Mouse (Mus musculus) erythroblast, embryonic 14.5 days (primary cell): Measurements from ENCODE around the gene Stoml3. TPM values are rescaled to one million over a fixed set of nuclear protein-coding genes. Genes with fewer than 3 reads are reported as not detected.

Source experiments
- H3K27me3 ChIP-seq: 2 replicates; pipeline ENCODE4 v1.6.1; 2012; ENCODE audit warnings: inconsistent platforms; ENCODE audit not compliant: control insufficient read depth
- H3K36me3 ChIP-seq: 2 replicates; pipeline ENCODE4 v1.6.1; 2012; ENCODE audit warnings: mild to moderate bottlenecking, inconsistent platforms; ENCODE audit not compliant: control insufficient read depth
- H3K4me1 ChIP-seq: 2 replicates; pipeline ENCODE4 v1.6.1; 2012; ENCODE audit warnings: inconsistent platforms; ENCODE audit not compliant: control insufficient read depth
- H3K4me3 ChIP-seq: replicated peaks from 2 replicates; pipeline ENCODE3; 2012; ENCODE audit warnings: moderate library complexity, mild to moderate bottlenecking, inconsistent platforms
- H3K9me3 ChIP-seq: 2 replicates; pipeline ENCODE4 v1.6.1; 2012; ENCODE audit warnings: low read length, inconsistent platforms, mixed read lengths; ENCODE audit not compliant: control insufficient read depth
- GATA1 ChIP-seq: IDR thresholded peaks from 2 replicates; pipeline ENCODE4 v1.6.1; 2012; ENCODE audit warnings: low read length, inconsistent platforms, mixed read lengths
- TAL1 ChIP-seq: IDR thresholded peaks from 3 replicates; pipeline ENCODE4 v1.6.1; 2012; ENCODE audit warnings: low read length, inconsistent platforms, mixed read lengths
- polyA plus RNA-seq: library from polyadenylated mRNA; stranded (reverse); fragments of >175 nt; gene quantifications from 2 replicates; pipeline ENCODE4 v1.2.3, GENCODE M21; 2012

Stoml3 gene
- polyA plus RNA-seq, 1 experiment = not detected

DNA sequence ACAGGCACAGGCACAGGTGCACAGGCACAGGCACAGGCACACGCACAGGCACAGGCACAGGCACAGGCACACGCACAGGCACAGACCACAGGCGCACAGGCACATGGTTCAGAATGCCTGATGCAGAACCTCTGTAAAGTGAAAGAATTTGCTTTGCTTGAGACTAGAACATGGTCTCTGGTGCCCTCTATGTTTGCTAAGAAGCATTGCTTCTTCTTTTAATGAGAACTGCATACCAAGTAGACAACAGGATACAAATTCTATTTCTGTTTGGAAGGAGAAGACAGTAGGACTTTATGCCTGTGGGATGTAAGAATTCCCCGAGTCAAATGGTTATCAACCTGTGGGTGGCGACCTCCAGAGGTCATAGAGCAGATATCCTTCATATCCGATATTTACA is 14.0 kb downstream of the Stoml3 start:
- H3K4me1 ChIP-seq = no peaks in the 10 kb centered on the region
- H3K9me3 ChIP-seq = no peaks in the 10 kb centered on the region
- no peaks in the 10 kb centered on the region for H3K36me3 ChIP-seq
- H3K4me3 ChIP-seq = no peak overlapping the region
- no peaks in the 10 kb centered on the region for H3K27me3 ChIP-seq
- TF ChIP-seq GATA1 (no peak), TAL1 (no peak)

DNA sequence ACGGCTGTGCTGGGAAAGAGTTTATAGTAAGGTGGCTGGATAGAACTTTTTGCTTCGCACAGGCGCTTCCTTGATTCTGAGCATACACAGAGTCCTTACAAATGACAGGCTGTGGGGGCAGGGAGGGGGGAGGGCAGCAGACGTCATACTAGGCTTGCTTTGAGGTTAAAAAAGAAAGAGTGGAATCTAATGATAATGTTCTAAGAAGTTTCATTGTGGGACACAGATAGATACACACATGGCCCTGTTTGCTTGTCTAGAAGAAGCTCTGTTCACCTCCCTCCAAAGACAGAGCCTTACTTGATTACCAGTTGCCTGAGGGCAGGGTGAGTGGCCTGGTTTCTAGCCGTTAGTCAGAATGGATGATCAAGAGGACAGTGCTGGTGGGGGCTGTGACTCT is 24.6 kb downstream of the Stoml3 start:
- Histone ChIP-seq H3K4me1 (no peaks in the 10 kb centered on the region), H3K9me3 (no peaks in the 10 kb centered on the region), H3K27me3 (no peaks in the 10 kb centered on the region), H3K4me3 (no peak overlapping the region), H3K36me3 (no peaks in the 10 kb centered on the region)
- TF ChIP-seq GATA1 = no peak
- TF ChIP-seq TAL1 = no peak

DNA sequence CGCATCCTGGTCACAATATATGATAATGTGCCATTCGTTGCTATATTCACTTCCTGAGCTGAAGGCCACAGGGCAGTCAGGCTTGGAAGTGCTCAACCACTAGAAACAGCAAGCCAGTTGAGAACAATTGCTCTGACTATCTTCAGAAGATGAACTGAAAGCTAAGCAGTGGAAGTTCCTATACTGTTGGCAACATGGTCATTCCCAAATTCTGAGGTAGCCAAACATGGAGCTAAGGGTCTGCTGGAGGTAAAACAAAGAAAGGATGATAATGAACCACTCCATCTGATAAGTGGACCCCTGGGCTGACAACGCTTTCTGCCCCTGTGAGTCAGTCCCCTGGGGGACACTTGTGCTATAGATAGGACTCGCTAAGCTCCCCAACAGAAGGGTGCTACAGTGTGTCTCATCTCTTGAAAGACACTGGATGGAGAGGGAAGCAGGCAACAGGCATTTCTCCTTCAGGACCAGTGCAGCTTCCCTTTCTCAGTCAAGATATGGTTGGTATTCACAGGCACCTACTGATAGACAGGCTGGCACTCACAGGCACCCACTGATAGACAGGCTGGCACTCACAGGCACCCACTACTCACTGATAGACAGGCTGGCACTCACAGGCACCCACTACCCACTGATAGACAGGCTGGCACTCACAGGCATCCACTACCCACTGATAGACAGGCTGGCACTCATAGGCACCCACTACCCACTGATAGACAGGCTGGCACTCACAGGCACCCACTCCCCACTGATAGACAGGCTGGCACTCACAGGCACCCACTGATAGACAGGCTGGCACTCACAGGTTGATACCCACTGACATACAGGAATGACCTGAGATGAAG is 26.0 kb downstream of the Stoml3 start:
- Histone ChIP-seq H3K36me3 (no peaks in the 10 kb centered on the region), H3K9me3 (no peaks in the 10 kb centered on the region), H3K4me3 (no peak overlapping the region), H3K4me1 (no peaks in the 10 kb centered on the region), H3K27me3 (no peaks in the 10 kb centered on the region)
- TF ChIP-seq TAL1 = no peak
- TF ChIP-seq GATA1 = no peak

DNA sequence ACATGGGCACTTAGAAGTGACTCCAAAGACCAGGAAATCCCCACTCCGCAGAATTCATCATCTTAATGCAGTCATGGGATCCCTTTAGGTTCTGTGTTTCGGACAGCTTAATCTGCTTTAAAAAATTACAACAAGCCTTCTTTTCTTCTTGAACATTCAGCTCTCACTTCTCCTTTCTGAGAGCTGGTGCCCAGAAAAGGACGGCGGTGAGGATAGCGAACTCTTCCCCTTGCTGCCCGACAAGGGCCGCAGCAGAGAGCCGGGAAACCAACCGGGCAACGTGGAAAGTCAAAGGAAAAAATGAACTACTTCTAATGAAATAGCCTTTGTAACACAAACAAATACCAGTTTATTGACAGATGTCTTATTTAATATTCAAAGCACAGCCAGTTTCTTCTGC is 34.3 kb downstream of the Stoml3 start:
- TF ChIP-seq GATA1 = no peak
- Histone ChIP-seq H3K4me1 (no peaks in the 10 kb centered on the region), H3K36me3 (no peaks in the 10 kb centered on the region), H3K27me3 (no peaks in the 10 kb centered on the region), H3K4me3 (no peak overlapping the region), H3K9me3 (no peaks in the 10 kb centered on the region)

DNA sequence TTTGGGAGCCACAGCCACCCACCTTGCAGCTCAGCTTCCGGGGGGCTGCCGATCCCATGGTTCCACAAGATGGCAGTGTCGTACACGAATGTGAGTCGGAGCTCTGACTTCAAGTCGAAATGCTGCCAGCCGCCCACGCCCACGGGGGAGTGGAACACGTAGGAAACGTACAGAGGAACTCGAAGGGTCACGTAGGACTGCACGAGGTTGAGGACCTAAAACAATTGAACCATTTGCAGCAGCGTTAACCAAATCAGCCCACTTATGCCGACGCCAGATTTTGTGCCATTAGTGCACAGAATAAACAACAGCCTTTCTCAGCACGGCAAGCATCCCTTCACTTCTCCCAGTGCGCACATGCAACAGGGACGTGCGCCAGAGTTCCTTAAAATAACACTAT is 37.3 kb downstream of the Stoml3 start:
- no peaks in the 10 kb centered on the region for H3K9me3 ChIP-seq
- H3K27me3 ChIP-seq = no peaks in the 10 kb centered on the region
- H3K4me1 ChIP-seq = no peaks in the 10 kb centered on the region
- TF ChIP-seq GATA1 (no peak), TAL1 (no peak)
- H3K36me3 ChIP-seq = no peaks in the 10 kb centered on the region
- H3K4me3 ChIP-seq = no peak overlapping the region

DNA sequence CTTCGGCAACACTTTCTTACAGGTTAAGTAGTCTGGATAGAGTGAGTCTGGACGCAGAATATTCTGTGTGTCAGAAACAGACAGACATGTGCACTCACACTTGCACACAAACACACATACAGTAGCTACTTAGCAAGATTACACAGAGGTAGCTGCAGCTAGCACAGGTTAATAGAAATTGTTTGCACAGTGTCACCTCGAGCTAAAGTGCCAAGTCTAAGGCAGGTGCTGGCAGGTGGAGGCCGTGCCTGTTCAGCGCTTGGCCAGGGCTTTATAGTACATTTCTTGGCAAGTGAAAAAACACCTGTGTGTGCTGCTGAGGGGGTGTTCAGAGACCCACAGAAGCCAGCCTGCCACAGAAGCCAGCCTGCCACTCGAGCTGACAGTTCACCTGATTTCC is 41.9 kb downstream of the Stoml3 start:
- no peaks in the 10 kb centered on the region for H3K9me3 ChIP-seq
- no peaks in the 10 kb centered on the region for H3K4me1 ChIP-seq
- H3K4me3 ChIP-seq = no peak overlapping the region
- TF ChIP-seq TAL1 = no peak
- TF ChIP-seq GATA1 = no peak
- no peaks in the 10 kb centered on the region for H3K36me3 ChIP-seq
- no peaks in the 10 kb centered on the region for H3K27me3 ChIP-seq

DNA sequence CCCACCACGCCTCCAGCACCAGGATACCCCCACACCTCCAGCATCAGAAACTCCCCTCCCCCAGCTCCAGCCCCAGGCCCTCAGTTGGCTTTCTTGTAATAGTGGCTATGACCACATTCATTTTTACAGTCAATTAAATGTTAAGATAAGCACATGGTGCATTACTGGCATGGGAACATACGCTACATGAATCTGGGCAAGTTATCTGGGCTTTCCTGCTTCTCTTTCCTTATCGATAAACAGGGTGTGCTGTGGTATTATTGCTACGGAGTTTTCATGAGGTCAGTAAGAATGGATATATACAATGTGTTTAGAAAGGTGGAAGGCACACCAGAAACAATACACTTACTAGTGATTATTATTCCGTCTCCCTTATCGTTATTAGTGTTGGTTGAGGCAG is 43.6 kb downstream of the Stoml3 start:
- Histone ChIP-seq H3K4me3 (no peak overlapping the region), H3K4me1 (no peaks in the 10 kb centered on the region), H3K9me3 (no peaks in the 10 kb centered on the region), H3K27me3 (no peaks in the 10 kb centered on the region), H3K36me3 (no peaks in the 10 kb centered on the region; the same call in 1 of the 2 replicates)
- no peak for TF ChIP-seq TAL1
- TF ChIP-seq GATA1 = no peak

DNA sequence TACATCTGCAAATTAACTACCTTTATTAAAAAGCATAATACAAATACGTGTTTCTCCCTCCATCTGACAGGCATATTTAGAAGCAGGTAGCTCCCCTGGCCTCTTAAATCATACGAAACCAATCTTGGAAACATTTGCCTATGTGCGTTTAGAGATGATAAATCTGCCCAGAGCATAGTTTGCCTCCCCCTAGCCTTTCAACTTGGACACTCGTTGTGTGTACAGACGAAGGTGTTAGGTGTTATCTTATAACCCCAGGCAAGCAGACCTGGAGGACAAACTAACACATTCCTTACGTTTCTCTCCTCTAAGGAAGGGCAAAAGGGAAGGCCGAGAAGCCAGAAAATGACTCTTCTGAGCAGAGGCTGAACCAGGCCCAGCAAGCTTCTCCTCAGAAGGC is 64.2 kb downstream of the Stoml3 start:
- Histone ChIP-seq H3K36me3 (no peaks in the 10 kb centered on the region), H3K4me3 (no peak overlapping the region), H3K9me3 (no peaks in the 10 kb centered on the region), H3K27me3 (no peaks in the 10 kb centered on the region), H3K4me1 (no peaks in the 10 kb centered on the region; the same call in 1 of the 2 replicates)
- TF ChIP-seq TAL1 = no peak
- no peak for TF ChIP-seq GATA1

DNA sequence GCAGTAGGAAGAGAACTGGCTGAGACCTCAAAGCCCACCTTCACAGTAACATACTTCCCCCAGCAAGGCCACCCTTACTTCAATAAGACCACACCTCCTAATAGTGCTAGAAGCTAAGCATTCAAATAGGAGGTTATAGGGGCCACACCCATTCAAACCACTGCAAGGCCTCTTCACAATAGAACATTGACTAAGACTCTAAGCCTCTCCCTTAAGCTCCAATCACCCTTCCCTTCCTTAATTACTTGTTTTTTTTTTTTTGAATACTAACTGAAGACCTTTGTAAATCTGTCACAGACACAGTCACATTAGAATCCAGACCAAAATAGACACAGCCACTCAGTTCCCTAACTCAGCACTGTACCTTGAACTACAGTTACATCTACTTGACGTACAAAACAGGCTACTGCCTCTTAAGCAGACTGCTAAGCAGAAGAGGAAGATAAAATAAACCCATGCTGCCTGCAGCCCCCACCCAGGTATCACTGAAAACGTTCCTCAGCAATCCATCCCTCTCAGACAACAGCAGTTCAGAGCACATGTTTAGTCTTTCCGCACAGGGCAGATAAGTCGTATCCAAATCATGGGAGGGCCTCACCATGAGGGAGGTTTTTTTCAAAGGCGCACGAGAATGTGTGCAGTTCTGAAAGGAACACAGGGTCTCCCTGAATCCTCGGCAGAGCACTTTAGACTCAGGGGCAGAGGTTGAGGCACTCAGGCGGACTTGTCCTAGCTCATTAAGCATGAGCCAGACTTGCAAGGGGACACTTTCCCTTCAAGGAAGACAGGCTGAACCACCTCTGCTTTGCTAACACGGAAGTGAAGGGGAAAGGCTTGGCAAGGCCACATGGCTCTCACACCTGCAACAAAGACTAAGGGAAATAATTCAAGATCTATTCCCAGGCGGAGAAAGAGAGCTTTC is 66.8 kb downstream of the Stoml3 start:
- TF ChIP-seq GATA1 (no peak), TAL1 (no peak)
- Histone ChIP-seq H3K9me3 (no peaks in the 10 kb centered on the region), H3K4me1 (no peaks in the 10 kb centered on the region; the same call in 1 of the 2 replicates), H3K36me3 (no peaks in the 10 kb centered on the region), H3K27me3 (no peaks in the 10 kb centered on the region), H3K4me3 (no peak overlapping the region)
